Mouse (Mus musculus) lung, adult 2 months (tissue): ENCODE results near the gene Phf21a.
A peak's percentile ranks its signal among the peaks of the same experiment; 100 is the strongest.

Experiments used
- CTCF ChIP-seq: fragments of 200-500 bp; IDR thresholded peaks from 2 replicates; pipeline ENCODE4 v1.5.1; 2011; ENCODE audit warnings: mild to moderate bottlenecking, low read length, control low read depth; ENCODE audit not compliant: insufficient read depth
- POLR2A ChIP-seq: fragments of 200-500 bp; IDR thresholded peaks from 2 replicates; pipeline ENCODE4 v1.6.1; 2011; ENCODE audit warnings: low read depth, mild to moderate bottlenecking, control low read depth, low read length, borderline replicate concordance; ENCODE audit errors: extremely low read depth

DNA sequence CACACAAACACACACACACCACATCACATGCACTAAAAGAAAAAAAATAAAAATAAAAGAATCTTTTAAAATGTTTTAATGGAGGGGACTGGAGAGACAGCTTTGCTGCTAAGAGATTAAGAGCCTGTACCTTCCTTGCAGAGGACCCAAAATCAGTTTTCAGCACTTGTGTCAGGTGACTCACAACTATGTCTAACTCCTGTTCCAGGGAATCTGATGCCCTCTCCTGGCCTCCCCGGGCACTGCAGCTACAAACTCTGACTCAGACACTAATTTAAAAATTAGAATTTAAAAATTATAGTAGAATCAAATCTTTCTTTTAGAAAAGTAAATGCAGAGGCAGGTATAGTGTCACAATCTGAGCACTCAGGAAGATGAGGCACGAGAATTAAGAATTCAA lies 229.8 kb downstream of the Phf21a start:
- TF ChIP-seq CTCF (peak; percentile 55), POLR2A (no peak)
